Mouse (Mus musculus): ENCODE data around the gene Bmf. TPM values are rescaled to one million over a fixed set of nuclear protein-coding genes. Genes with fewer than 3 reads are reported as not detected.

The Bmf gene
- total RNA-seq (2023) = 10 to 100 TPM; 52.0 to 57.8 TPM

GRCm38 (mm10) chr2:118549507-118550473 lies at the start of gene Bmf:
TSS of gene Bmf (minus strand) at chr2:118549687.

DNA sequence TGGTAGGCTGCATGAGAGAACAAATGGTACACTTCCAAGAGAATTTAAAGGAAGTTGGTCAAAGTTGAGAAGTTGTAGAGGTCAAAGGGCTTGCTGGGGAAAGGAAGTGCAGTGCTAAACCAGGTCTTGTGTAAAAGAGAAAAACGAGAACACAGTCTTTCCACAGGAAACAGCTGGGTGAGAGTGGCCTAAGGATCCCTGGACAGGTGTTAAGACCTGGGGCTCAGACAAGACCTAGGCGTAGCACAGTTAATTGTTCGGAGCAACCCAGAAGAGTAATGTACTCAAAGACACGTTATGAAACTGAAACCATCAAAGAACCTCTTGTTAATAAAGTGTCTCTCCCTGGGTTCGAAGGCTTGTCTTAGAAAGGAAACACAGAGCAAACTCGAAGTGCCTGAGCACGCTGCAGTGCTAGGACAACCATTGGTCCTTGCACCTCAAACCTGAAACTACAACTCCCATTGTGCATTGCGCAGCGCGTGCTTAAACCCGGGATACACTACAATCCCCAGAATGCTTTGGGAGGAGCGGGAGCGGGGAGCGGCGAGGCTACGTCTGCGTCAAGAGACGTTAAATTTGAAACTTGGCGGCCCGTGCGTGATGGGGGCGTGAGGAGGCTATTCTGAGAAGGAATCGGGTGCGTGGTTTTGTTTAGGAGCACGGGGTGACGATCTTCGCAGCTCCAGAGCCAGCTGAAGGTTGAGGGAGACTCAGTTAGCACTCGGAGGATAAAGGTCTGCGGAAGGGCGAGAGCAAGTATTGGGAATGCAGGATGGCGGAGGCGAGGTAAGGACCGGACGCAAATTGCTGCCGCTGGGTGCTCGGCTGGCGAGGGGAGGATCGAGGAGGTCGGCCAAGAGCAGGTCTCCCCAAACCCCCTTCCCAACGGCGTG lies 48.4 kb upstream of the Bmf start, which contains the start of gene Bub1b:
Bub1b (plus strand) TSS at position 539 of the 896 bp plus-strand sequence.

GRCm38 (mm10) chr2:118479550-118479909 lies 70.0 kb downstream of the Bmf start, which contains the start of gene Srp14:
TSS of gene Srp14 (minus strand) at chr2:118479711.

Other genes with a start within 250 kb of the Bmf start
- not detected for gene Gpr176, start 176.3 kb downstream of the Bmf start, total RNA-seq (2023)
- gene Eif2ak4, start 161.1 kb downstream of the Bmf start, total RNA-seq (2023) = 10 to 100 TPM; 28.3 to 30.5 TPM
- gene Srp14, start 70.0 kb downstream of the Bmf start, total RNA-seq (2023) = 100 to 1,000 TPM in 1 of 2 experiments, 10 to 100 TPM in 1; 96.6 to 101 TPM
- gene Bub1b, start 48.5 kb upstream of the Bmf start, total RNA-seq (2023) = 1 to 10 TPM; 7.3 to 8.0 TPM
- gene Pak6, start 113.6 kb upstream of the Bmf start, total RNA-seq (2023) = not detected
- gene Ankrd63, start 154.3 kb upstream of the Bmf start, total RNA-seq (2023) = under 1 TPM; 0.09 to 0.26 TPM
- 10 to 100 TPM; 73.3 to 84.3 TPM for gene Plcb2, start 178.8 kb upstream of the Bmf start, total RNA-seq (2023)
- gene Inafm2, start 196.1 kb upstream of the Bmf start, total RNA-seq (2023) = 10 to 100 TPM; 21.7 to 21.9 TPM
- under 1 TPM; 0.52 to 0.81 TPM for gene Ccdc9b, start 213.0 kb upstream of the Bmf start, total RNA-seq (2023)
- not detected for gene Phgr1, start 223.1 kb upstream of the Bmf start, total RNA-seq (2023)
- not detected for gene Disp2, start 230.0 kb upstream of the Bmf start, total RNA-seq (2023)